Mouse (Mus musculus) C2C12 (cell line): ENCODE measurements around the gene Selenok. TPM values are rescaled to one million over a fixed set of nuclear protein-coding genes. Genes with fewer than 3 reads are reported as not detected.

Experiments used
- H3K27me3 ChIP-seq: one replicate; pipeline ENCODE4 v1.6.1; 2011; ENCODE audit not compliant: control insufficient read depth, insufficient read depth, insufficient read length
- H3K36me3 ChIP-seq: one replicate; pipeline ENCODE4 v1.6.1; 2011; ENCODE audit not compliant: control insufficient read depth, insufficient read depth
- H3K4me3 ChIP-seq: one replicate; pipeline ENCODE4 v1.5.1; 2011; ENCODE audit warnings: mild to moderate bottlenecking, control low read depth; ENCODE audit not compliant: poor library complexity, insufficient read depth, severe bottlenecking
- H3K79me2 ChIP-seq: one replicate; pipeline ENCODE4 v1.6.1; 2011; ENCODE audit not compliant: control insufficient read depth, insufficient read depth
- H3K79me3 ChIP-seq: one replicate; pipeline ENCODE4 v1.6.1; 2011; ENCODE audit warnings: low read depth, control low read depth
- H3ac ChIP-seq: one replicate; pipeline ENCODE3; 2011; ENCODE audit warnings: low read depth; ENCODE audit not compliant: control insufficient read depth, insufficient read length
- CEBPB ChIP-seq: IDR thresholded peaks from one replicate; pipeline ENCODE4 v1.6.1; 2011; ENCODE audit warnings: low read depth, mild to moderate bottlenecking, control low read depth, moderate library complexity
- CTCF ChIP-seq: IDR thresholded peaks from one replicate; pipeline ENCODE4 v1.5.1; 2011; ENCODE audit not compliant: control insufficient read depth, insufficient read depth, insufficient read length
- FOSL1 ChIP-seq: IDR thresholded peaks from one replicate; pipeline ENCODE4 v1.8.0; 2011; ENCODE audit warnings: mild to moderate bottlenecking, low read length; ENCODE audit not compliant: poor library complexity, insufficient read depth, severe bottlenecking
- MAX ChIP-seq: IDR thresholded peaks from one replicate; pipeline ENCODE4 v1.6.1; 2011; ENCODE audit warnings: mild to moderate bottlenecking, control low read depth
- MYOD1 ChIP-seq: IDR thresholded peaks from one replicate; pipeline ENCODE4 v1.6.1; 2011; ENCODE audit warnings: low read depth; ENCODE audit not compliant: control insufficient read depth, insufficient read length
- MYOG ChIP-seq: IDR thresholded peaks from one replicate; pipeline ENCODE4 v1.6.1; 2011; ENCODE audit not compliant: control insufficient read depth, insufficient read length; ENCODE audit errors: extremely low read depth
- USF1 ChIP-seq: IDR thresholded peaks from one replicate; pipeline ENCODE4 v1.6.1; 2011; ENCODE audit warnings: low read depth, mild to moderate bottlenecking, control low read depth, moderate library complexity
- polyA plus RNA-seq: library from polyadenylated mRNA; unstranded; fragments of >200 nt; fragmentation: generic; extraction: Trizol; gene quantifications from one replicate; pipeline ENCODE4 v1.2.1, GENCODE M21; 2012; ENCODE audit warnings: missing spikeins

The Selenok gene
- polyA plus RNA-seq, 1 experiment: 112 TPM

GRCm38 (mm10) chr14:29971993-29972392 is 3.9 kb downstream of the Selenok start:
- Histone ChIP-seq H3K79me3 (peaks cover 18% of the 10 kb centered on the region), H3K36me3 (peaks cover 61% of the 10 kb centered on the region), H3K79me2 (peaks cover 28% of the 10 kb centered on the region), H3K27me3 (no peaks in the 10 kb centered on the region), H3ac (no peak overlapping the region), H3K4me3 (no peak overlapping the region)
- TF ChIP-seq MYOD1 (no peak), USF1 (no peak), CEBPB (no peak), FOSL1 (no peak), CTCF (no peak), MYOG (no peak), MAX (no peak)

- no peak overlapping the region for H3K4me3 ChIP-seq
- H3K79me2 ChIP-seq: peaks cover 34% of the 10 kb centered on the region
- H3ac ChIP-seq: no peak overlapping the region
- no peak for TF ChIP-seq CEBPB
- TF ChIP-seq FOSL1: no peak
- no peak for TF ChIP-seq CTCF
- no peak for TF ChIP-seq MYOD1
- no peak for TF ChIP-seq MYOG
- TF ChIP-seq USF1: no peak
- TF ChIP-seq MAX: no peak
- H3K27me3 ChIP-seq: no peaks in the 10 kb centered on the region
- H3K36me3 ChIP-seq: peaks cover 63% of the 10 kb centered on the region
- H3K79me3 ChIP-seq: peaks cover 23% of the 10 kb centered on the region
These were observed 8.8 kb downstream of the Selenok start for GRCm38 (mm10) chr14:29976927-29977326.

GRCm38 (mm10) chr14:29978254-29979204 is 10.4 kb downstream of the Selenok start, which contains the start of gene Actr8:
Actr8 (plus strand) TSS chr14:29978337.
- H3K79me3 ChIP-seq: peaks cover 23% of the 10 kb centered on the region
- no peak for TF ChIP-seq USF1
- no peak for TF ChIP-seq MYOD1
- no peak for TF ChIP-seq CTCF
- TF ChIP-seq CEBPB: no peak
- no peak for TF ChIP-seq FOSL1
- no peak for TF ChIP-seq MAX
- TF ChIP-seq MYOG: no peak
- H3K79me2 ChIP-seq: peaks cover 37% of the 10 kb centered on the region
- peak within 1 kb of the TSS; percentile 97 for H3ac ChIP-seq
- H3K4me3 ChIP-seq: peak within 1 kb of the TSS; percentile 53
- no peaks in the 10 kb centered on the region for H3K27me3 ChIP-seq
- H3K36me3 ChIP-seq: peaks cover 61% of the 10 kb centered on the region

- Histone ChIP-seq H3K79me3 (peaks cover 23% of the 10 kb centered on the region), H3K79me2 (peaks cover 37% of the 10 kb centered on the region), H3K4me3 (no peak overlapping the region), H3K27me3 (no peaks in the 10 kb centered on the region), H3ac (no peak overlapping the region), H3K36me3 (peaks cover 61% of the 10 kb centered on the region)
- TF ChIP-seq CEBPB: no peak
- no peak for TF ChIP-seq CTCF
- TF ChIP-seq MAX: no peak
- no peak for TF ChIP-seq MYOG
- no peak for TF ChIP-seq FOSL1
- no peak for TF ChIP-seq MYOD1
- TF ChIP-seq USF1: no peak
These were observed 12.5 kb downstream of the Selenok start for GRCm38 (mm10) chr14:29980447-29981205.

- peaks cover 12% of the 10 kb centered on the region for H3K79me2 ChIP-seq
- peaks cover 94% of the 10 kb centered on the region for H3K36me3 ChIP-seq
- no peak overlapping the region for H3ac ChIP-seq
- peaks cover under 1% of the 10 kb centered on the region for H3K79me3 ChIP-seq
- H3K4me3 ChIP-seq: no peak overlapping the region
- H3K27me3 ChIP-seq: no peaks in the 10 kb centered on the region
- TF ChIP-seq CTCF (no peak), FOSL1 (no peak), USF1 (no peak), CEBPB (no peak)
These were observed 18.0 kb downstream of the Selenok start for GRCm38 (mm10) chr14:29986096-29986495.
